In genomic region chr9:84046334-84046733, GRCm38 (mm10) we compare ENCODE assay signal across 18 mouse cellular contexts.
DNase-seq lines count a peak whose midpoint lies in the region; ATAC-seq and TF ChIP-seq lines count a peak whose summit lies in the region.
"Had no signal": no experiment of that assay in that cellular context is flagged by ENCODE, and none has a peak within 500 bp of the region (broad histone marks: within the 10 kb centered on the region; RNA-seq: fewer than 3 reads in every experiment).

No protein-coding gene starts in this region.

- H3K9ac ChIP-seq in heart, embryonic 12.5 days = no peak overlapping the region
- no peak overlapping the region for H3K9ac ChIP-seq in heart, adult 2 months (ENCODE audit: low read depth, low read length)
- H3K9ac ChIP-seq in midbrain, postnatal 0 days (replicated peaks; ENCODE audit: low read length, poor library complexity, severe bottlenecking) = no peak overlapping the region
- H3K9ac ChIP-seq in midbrain, embryonic 13.5 days (replicated peaks) = no peak overlapping the region
- no peak overlapping the region for H3K9ac ChIP-seq in forebrain, postnatal 0 days
- no peak overlapping the region for H3K9ac ChIP-seq in limb, embryonic 13.5 days
- H3K9ac ChIP-seq: kidney, embryonic 15.5 days; stomach, embryonic 15.5 days had no signal

- DNase-seq in heart, adult 2 months = no peak
- DNase-seq in midbrain, postnatal 0 days (ENCODE audit: low spot score) = peak; percentile 22
- peak; percentile 22 for DNase-seq in forebrain, postnatal 0 days
- no peak for DNase-seq in cerebellum, postnatal 4 days (ENCODE audit: low spot score in 2 of 2)
- no peak for DNase-seq in adrenal gland, postnatal 25 days
- DNase-seq: adrenal gland, postnatal 36 days; gastrocnemius, postnatal 14 days; liver; lung, adult 2 months; thymus, postnatal 14 days had no signal

- TF ChIP-seq CTCF in heart, adult 2 months (IDR thresholded peaks at IDR 0.05) = no peak
- TF ChIP-seq CTCF in midbrain, postnatal 0 days (IDR thresholded peaks at IDR 0.05) = no peak
- TF ChIP-seq CTCF in forebrain, postnatal 0 days (IDR thresholded peaks at IDR 0.05; ENCODE audit: low read depth) = no peak

- H3K36me3 ChIP-seq in heart, embryonic 12.5 days = no peaks in the 10 kb centered on the region
- no peaks in the 10 kb centered on the region; the same call in 1 of the 2 replicates for H3K36me3 ChIP-seq in heart, adult 2 months (ENCODE audit: control insufficient read depth, insufficient read depth, low read length)
- no peaks in the 10 kb centered on the region for H3K36me3 ChIP-seq in midbrain, postnatal 0 days (ENCODE audit: insufficient read depth, low read length)
- no peaks in the 10 kb centered on the region for H3K36me3 ChIP-seq in midbrain, embryonic 13.5 days
- no peaks in the 10 kb centered on the region for H3K36me3 ChIP-seq in forebrain, postnatal 0 days (ENCODE audit: insufficient read depth)
- no peaks in the 10 kb centered on the region for H3K36me3 ChIP-seq in limb, embryonic 13.5 days
- H3K36me3 ChIP-seq: G1E; kidney, embryonic 15.5 days; stomach, embryonic 15.5 days had no signal

- WGBS in heart, embryonic 12.5 days = 69% methylated on average over 11 of the region's 12 CpGs
- 77% methylated on average over 12 of the region's 12 CpGs for WGBS in heart, adult 2 months
- 77% methylated on average over 11 of the region's 12 CpGs for WGBS in midbrain, postnatal 0 days
- WGBS in midbrain, embryonic 13.5 days = 85% methylated on average over 11 of the region's 12 CpGs
- 58% methylated on average over 12 of the region's 12 CpGs for WGBS in forebrain, postnatal 0 days
- 69% methylated on average over 9 of the region's 12 CpGs for WGBS in limb, embryonic 13.5 days

- no peaks in the 10 kb centered on the region for H3K79me2 ChIP-seq in heart, adult 2 months (replicated peaks; ENCODE audit: control insufficient read depth, insufficient read depth, low read length)

- peaks cover 20% of the 10 kb centered on the region for H3K4me1 ChIP-seq in heart, embryonic 12.5 days (replicated peaks)
- H3K4me1 ChIP-seq in heart, adult 2 months (ENCODE audit: control insufficient read depth, insufficient read depth, low read length) = no peaks in the 10 kb centered on the region
- H3K4me1 ChIP-seq in midbrain, postnatal 0 days (ENCODE audit: insufficient read depth, low read length) = no peaks in the 10 kb centered on the region
- H3K4me1 ChIP-seq in midbrain, embryonic 13.5 days (replicated peaks) = peaks cover 16% of the 10 kb centered on the region; the same call in 1 of the 2 replicates
- no peaks in the 10 kb centered on the region for H3K4me1 ChIP-seq in forebrain, postnatal 0 days (ENCODE audit: insufficient read depth)
- H3K4me1 ChIP-seq in limb, embryonic 13.5 days = peaks cover 12% of the 10 kb centered on the region
- H3K4me1 ChIP-seq: kidney, embryonic 15.5 days; stomach, embryonic 15.5 days had no signal

- no peaks in the 10 kb centered on the region for H3K9me3 ChIP-seq in heart, embryonic 12.5 days (replicated peaks)
- H3K9me3 ChIP-seq in midbrain, postnatal 0 days (ENCODE audit: low read length) = no peaks in the 10 kb centered on the region
- no peaks in the 10 kb centered on the region for H3K9me3 ChIP-seq in midbrain, embryonic 13.5 days
- H3K9me3 ChIP-seq in forebrain, postnatal 0 days (ENCODE audit: low read length) = no peaks in the 10 kb centered on the region
- no peaks in the 10 kb centered on the region for H3K9me3 ChIP-seq in limb, embryonic 13.5 days
- H3K9me3 ChIP-seq: G1E; kidney, embryonic 15.5 days; stomach, embryonic 15.5 days had no signal

- intact Hi-C loops in heart, adult 2 months (cut with DNase I) = no loop called here

- TF ChIP-seq POLR2A in heart, adult 2 months (IDR thresholded peaks at IDR 0.05; ENCODE audit: insufficient read depth, low read depth, low read length) = no peak

- no peak overlapping the region for H3K27ac ChIP-seq in heart, embryonic 12.5 days (ENCODE audit: poor library complexity, severe bottlenecking)
- H3K27ac ChIP-seq in heart, adult 2 months = no peak overlapping the region
- no peak overlapping the region for H3K27ac ChIP-seq in midbrain, postnatal 0 days (ENCODE audit: low read depth, low read length)
- no peak overlapping the region for H3K27ac ChIP-seq in midbrain, embryonic 13.5 days
- H3K27ac ChIP-seq in forebrain, postnatal 0 days (ENCODE audit: low read depth, low read length) = no peak overlapping the region
- no peak overlapping the region for H3K27ac ChIP-seq in limb, embryonic 13.5 days
- H3K27ac ChIP-seq: kidney, embryonic 15.5 days; left cerebral cortex, adult 2 months; stomach, embryonic 15.5 days had no signal

- no peak for TF ChIP-seq EP300 in heart, adult 2 months (IDR thresholded peaks at IDR 0.05; ENCODE audit: insufficient read depth, low read depth, low read length)

- H3K4me2 ChIP-seq in heart, embryonic 12.5 days = no peak overlapping the region
- no peak overlapping the region for H3K4me2 ChIP-seq in midbrain, postnatal 0 days (ENCODE audit: low read depth, low read length, poor library complexity, severe bottlenecking)
- H3K4me2 ChIP-seq in midbrain, embryonic 13.5 days (replicated peaks) = no peak overlapping the region
- no peak overlapping the region for H3K4me2 ChIP-seq in forebrain, postnatal 0 days (ENCODE audit: low read depth)
- H3K4me2 ChIP-seq in limb, embryonic 13.5 days (replicated peaks) = no peak overlapping the region
- H3K4me2 ChIP-seq: kidney, embryonic 15.5 days; stomach, embryonic 15.5 days had no signal

- no peaks in the 10 kb centered on the region for H3K27me3 ChIP-seq in heart, embryonic 12.5 days (replicated peaks)
- no peaks in the 10 kb centered on the region for H3K27me3 ChIP-seq in heart, adult 2 months (ENCODE audit: control insufficient read depth, insufficient read depth, low read length)
- no peaks in the 10 kb centered on the region for H3K27me3 ChIP-seq in midbrain, postnatal 0 days (ENCODE audit: insufficient read depth, low read length)
- H3K27me3 ChIP-seq in midbrain, embryonic 13.5 days = no peaks in the 10 kb centered on the region
- no peaks in the 10 kb centered on the region for H3K27me3 ChIP-seq in forebrain, postnatal 0 days (ENCODE audit: insufficient read depth, low read length)
- 0 out of 2 replicates have a peak, but pooled peaks cover 8% of the 10 kb centered on the region for H3K27me3 ChIP-seq in limb, embryonic 13.5 days
- H3K27me3 ChIP-seq: kidney, embryonic 15.5 days; stomach, embryonic 15.5 days had no signal

- ATAC-seq in heart, embryonic 12.5 days (ENCODE audit: insufficient number of reproducible peaks, low FRiP score) = 0 out of 2 replicates have a peak, but pooled peaks have one; percentile 60
- no peak for ATAC-seq in midbrain, postnatal 0 days (ENCODE audit: low FRiP score)
- no peak for ATAC-seq in midbrain, embryonic 13.5 days
- peak; percentile 78 for ATAC-seq in forebrain, postnatal 0 days
- peak; percentile 64 for ATAC-seq in limb, embryonic 13.5 days (ENCODE audit: low FRiP score, low read depth)

- no peak overlapping the region for H3K4me3 ChIP-seq in heart, embryonic 12.5 days
- H3K4me3 ChIP-seq in heart, adult 2 months = no peak overlapping the region
- no peak overlapping the region for H3K4me3 ChIP-seq in midbrain, postnatal 0 days (ENCODE audit: low read depth, low read length)
- H3K4me3 ChIP-seq in midbrain, embryonic 13.5 days (replicated peaks) = no peak overlapping the region
- no peak overlapping the region for H3K4me3 ChIP-seq in forebrain, postnatal 0 days (ENCODE audit: low read depth, low read length)
- no peak overlapping the region for H3K4me3 ChIP-seq in limb, embryonic 13.5 days
- H3K4me3 ChIP-seq: kidney, embryonic 15.5 days; left cerebral cortex, adult 2 months; myocyte; stomach, embryonic 15.5 days had no signal

Comparison
In these comparisons a context has a peak if more than half of its experiments do, and no peak if none do; other contexts are left out.
1. ATAC-seq: peak in heart, embryonic 12.5 days (single experiment), forebrain, postnatal 0 days (single experiment) and limb, embryonic 13.5 days (single experiment); none in midbrain, postnatal 0 days (single experiment) and midbrain, embryonic 13.5 days (single experiment).
2. DNase-seq: peak in midbrain, postnatal 0 days (single experiment) and forebrain, postnatal 0 days (single experiment); none in heart, adult 2 months (0 of 2), cerebellum, postnatal 4 days (0 of 2) and adrenal gland, postnatal 25 days (single experiment).